Mouse (Mus musculus) layer of hippocampus, adult 8-10 months (tissue): ENCODE measurements around the gene Islr. TPM values are rescaled to one million over a fixed set of nuclear protein-coding genes. Genes with fewer than 3 reads are reported as not detected.
A peak's percentile ranks its signal among the peaks of the same experiment; 100 is the strongest.

Experiments used
- DNase-seq, 2 experiments: peaks; one replicate each; pipeline ENCODE4 v3.0.0; 2022; ENCODE audit warnings: low spot score in 2 of 2
- total RNA-seq, 4 experiments: library from RNA; stranded (reverse); gene quantifications; 2 replicates each; pipeline ENCODE4 v1.2.4; 2022

Islr gene
- total RNA-seq, 4 experiments from 2014 or later: 12.8 to 17.1 (median 13.6) TPM

- peak in 1 of 2 experiments; percentile 57 for DNase-seq
These were observed 6.1 kb downstream of the Islr start for GRCm38 (mm10) chr9:58197781-58198701.

GRCm38 (mm10) chr9:58196610-58197567 is 7.2 kb downstream of the Islr start:
- no peak for DNase-seq

GRCm38 (mm10) chr9:58196141-58196540 is 8.0 kb downstream of the Islr start:
- DNase-seq: no peak

GRCm38 (mm10) chr9:58195671-58196070 is 8.4 kb downstream of the Islr start:
- no peak for DNase-seq

GRCm38 (mm10) chr9:58194222-58194621 is 9.9 kb downstream of the Islr start:
- no peak for DNase-seq

- no peak for DNase-seq
These were observed 19.6 kb downstream of the Islr start for GRCm38 (mm10) chr9:58184456-58184855.

- DNase-seq: no peak
These were observed 24.7 kb downstream of the Islr start for GRCm38 (mm10) chr9:58179390-58179789.

- no peak for DNase-seq
These were observed 26.9 kb downstream of the Islr start for GRCm38 (mm10) chr9:58177165-58177564.

GRCm38 (mm10) chr9:58175745-58176487 is 28.2 kb downstream of the Islr start:
- peak in 1 of 2 experiments; percentile 64 for DNase-seq

GRCm38 (mm10) chr9:58174818-58175251 is 29.3 kb downstream of the Islr start:
- peak; percentile 65 to 68 for DNase-seq

- no peak for DNase-seq
These were observed 31.2 kb downstream of the Islr start for GRCm38 (mm10) chr9:58172863-58173262.

GRCm38 (mm10) chr9:58169426-58169825 is 34.7 kb downstream of the Islr start:
- no peak for DNase-seq

- no peak for DNase-seq
These were observed 35.2 kb downstream of the Islr start for GRCm38 (mm10) chr9:58168880-58169279.

- no peak for DNase-seq
These were observed 38.3 kb downstream of the Islr start for GRCm38 (mm10) chr9:58165779-58166178.

GRCm38 (mm10) chr9:58163146-58163545 is 41.0 kb downstream of the Islr start:
- no peak for DNase-seq

- no peak for DNase-seq
These were observed 41.9 kb downstream of the Islr start for GRCm38 (mm10) chr9:58162173-58162572.

GRCm38 (mm10) chr9:58160315-58160714 is 43.8 kb downstream of the Islr start:
- DNase-seq: no peak

- peak in 1 of 2 experiments; percentile 49 for DNase-seq
These were observed 44.3 kb downstream of the Islr start for GRCm38 (mm10) chr9:58159855-58160254.

GRCm38 (mm10) chr9:58158541-58159311 is 45.4 kb downstream of the Islr start:
- DNase-seq: no peak

- DNase-seq: no peak
These were observed 46.3 kb downstream of the Islr start for GRCm38 (mm10) chr9:58157838-58158237.
